Comparison of ENCODE assay signal across 8 mouse cellular contexts in the genomic region with DNA sequence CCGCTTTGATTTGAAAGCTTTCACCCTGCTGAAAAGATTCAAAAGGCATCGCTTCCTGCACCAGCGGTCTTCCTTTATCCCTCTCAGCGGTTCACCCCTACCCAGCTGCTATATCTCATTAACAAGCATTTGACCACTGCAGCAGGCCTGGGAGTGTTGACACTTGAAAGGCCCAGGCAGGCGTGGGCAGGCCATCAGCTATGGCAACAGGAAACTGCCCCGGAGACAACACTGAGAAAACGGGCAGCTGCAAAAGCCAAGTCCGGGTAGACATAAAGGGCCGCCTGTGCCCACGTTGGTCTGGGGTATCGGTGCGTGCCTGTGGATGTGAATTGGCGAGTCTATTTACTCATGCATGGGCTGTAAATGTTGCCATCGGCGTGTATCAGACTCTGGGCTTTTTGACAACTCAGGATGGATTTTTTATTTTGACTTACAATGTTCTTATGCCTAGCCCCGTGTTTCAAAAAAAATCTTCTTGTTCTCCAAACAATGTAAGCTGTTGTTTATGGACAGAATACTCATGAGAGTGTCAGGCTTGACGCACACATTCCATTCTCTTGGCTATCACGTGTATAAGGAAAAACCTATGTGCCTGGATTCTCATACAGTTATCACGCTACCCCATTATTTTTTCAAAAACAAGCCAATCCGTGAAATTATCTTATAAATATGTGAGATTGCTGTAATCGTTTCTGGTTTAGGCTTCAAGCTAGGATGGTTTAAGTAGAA.
DNase-seq lines count a peak whose midpoint lies in the region; ATAC-seq lines count a peak whose summit lies in the region.

No protein-coding gene starts in this region.

- no peak overlapping the region for H3K27ac ChIP-seq in embryonic facial prominence, embryonic 15.5 days (replicated peaks)
- peak overlapping the region; percentile 44 for H3K27ac ChIP-seq in lung, embryonic 15.5 days
- H3K27ac ChIP-seq in neural tube, embryonic 13.5 days (replicated peaks), result peak overlapping the region; percentile 83

- no peaks in the 10 kb centered on the region for H3K36me3 ChIP-seq in embryonic facial prominence, embryonic 15.5 days
- H3K36me3 ChIP-seq in lung, embryonic 15.5 days, result no peaks in the 10 kb centered on the region
- H3K36me3 ChIP-seq in neural tube, embryonic 13.5 days, result no peaks in the 10 kb centered on the region

- H3K27me3 ChIP-seq in embryonic facial prominence, embryonic 15.5 days, result peaks cover 3% of the 10 kb centered on the region; the same call in 1 of the 2 replicates
- no peaks in the 10 kb centered on the region for H3K27me3 ChIP-seq in lung, embryonic 15.5 days
- peaks cover 21% of the 10 kb centered on the region for H3K27me3 ChIP-seq in neural tube, embryonic 13.5 days

- DNase-seq in B cell, adult 2 months, result peak; percentile 41 to 48
- DNase-seq in R1 (ENCODE audit: low read depth, low spot score), result peak; percentile 58
- peak; percentile 46 to 55 for DNase-seq in heart, postnatal 14 days
- peak; percentile 70 to 81 for DNase-seq in kidney, postnatal 4 days

- intact Hi-C loops in heart, postnatal 14 days (cut with DNase I), result loop anchor here (10.0 kb wide), 1 partner anchor 169 kb away; no protein-coding TSS in a partner anchor

- peaks cover 18% of the 10 kb centered on the region for H3K4me1 ChIP-seq in embryonic facial prominence, embryonic 15.5 days
- H3K4me1 ChIP-seq in lung, embryonic 15.5 days, result peaks cover 12% of the 10 kb centered on the region
- H3K4me1 ChIP-seq in neural tube, embryonic 13.5 days (replicated peaks), result peaks cover 13% of the 10 kb centered on the region

- H3K4me2 ChIP-seq in embryonic facial prominence, embryonic 15.5 days (replicated peaks), result peak overlapping the region; percentile 51
- H3K4me2 ChIP-seq in lung, embryonic 15.5 days, result peak overlapping the region; percentile 59
- peak overlapping the region; percentile 58 for H3K4me2 ChIP-seq in neural tube, embryonic 13.5 days

- no peak overlapping the region for H3K9ac ChIP-seq in embryonic facial prominence, embryonic 15.5 days
- H3K9ac ChIP-seq in lung, embryonic 15.5 days, result peak overlapping the region; percentile 25; the same call in 1 of the 2 replicates
- peak overlapping the region; percentile 64 for H3K9ac ChIP-seq in neural tube, embryonic 13.5 days

- H3K4me3 ChIP-seq in embryonic facial prominence, embryonic 15.5 days (replicated peaks), result peak overlapping the region; percentile 31
- peak overlapping the region; percentile 34 for H3K4me3 ChIP-seq in lung, embryonic 15.5 days
- peak overlapping the region; percentile 32 for H3K4me3 ChIP-seq in neural tube, embryonic 13.5 days

- WGBS in embryonic facial prominence, embryonic 15.5 days, result 18% methylated on average over 21 of the region's 21 CpGs
- WGBS in lung, embryonic 15.5 days, result 9% methylated on average over 21 of the region's 21 CpGs
- 8% methylated on average over 21 of the region's 21 CpGs for WGBS in neural tube, embryonic 13.5 days

- peak; percentile 61; the same call in 1 of the 2 replicates for ATAC-seq in embryonic facial prominence, embryonic 15.5 days (ENCODE audit: insufficient number of reproducible peaks, low FRiP score, low TSS enrichment, low read depth)
- ATAC-seq in lung, embryonic 15.5 days (ENCODE audit: borderline replicate concordance, extremely low read depth, low FRiP score, low TSS enrichment), result peak; percentile 93; the same call in 1 of the 2 replicates
- peak; percentile 93 for ATAC-seq in neural tube, embryonic 13.5 days (ENCODE audit: low read depth)
- ATAC-seq in activated CD4-positive, CD25-positive, alpha-beta regulatory T cell, adult 4 months, result no peak

- no peaks in the 10 kb centered on the region for H3K9me3 ChIP-seq in embryonic facial prominence, embryonic 15.5 days (replicated peaks)
- H3K9me3 ChIP-seq in lung, embryonic 15.5 days, result no peaks in the 10 kb centered on the region
- no peaks in the 10 kb centered on the region for H3K9me3 ChIP-seq in neural tube, embryonic 13.5 days
